Mouse (Mus musculus) hindbrain, embryonic 13.5 days (tissue): ENCODE data around the gene Fpgs. TPM values are rescaled to one million over a fixed set of nuclear protein-coding genes. Genes with fewer than 3 reads are reported as not detected.

Experiments
- ATAC-seq: fragments of 200-750 bp; cut with Nextera tagmentation; 2 replicates; pipeline ENCODE4 v1.8.0; 2017; ENCODE audit warnings: moderate TSS enrichment; ENCODE audit not compliant: low FRiP score
- H3K27ac ChIP-seq: fragments of 300-500 bp; sonication (generic); 2 replicates; pipeline ENCODE4 v1.5.1; 2015; ENCODE audit warnings: inconsistent platforms, mild to moderate bottlenecking, moderate library complexity
- H3K27me3 ChIP-seq: fragments of 300-500 bp; sonication (generic); 2 replicates; pipeline ENCODE4 v1.6.1; 2015; ENCODE audit warnings: mild to moderate bottlenecking, inconsistent platforms
- H3K36me3 ChIP-seq: fragments of 300-500 bp; sonication (generic); 2 replicates; pipeline ENCODE4 v1.6.1; 2015; ENCODE audit warnings: mild to moderate bottlenecking, inconsistent platforms
- H3K4me1 ChIP-seq: fragments of 300-500 bp; sonication (generic); replicated peaks from 2 replicates; pipeline ENCODE4 v1.6.1; 2015; ENCODE audit warnings: inconsistent platforms
- H3K4me2 ChIP-seq: fragments of 300-500 bp; sonication (generic); 2 replicates; pipeline ENCODE4 v1.6.1; 2015; ENCODE audit warnings: inconsistent platforms, mild to moderate bottlenecking, moderate library complexity
- H3K4me3 ChIP-seq: fragments of 300-500 bp; sonication (generic); 2 replicates; pipeline ENCODE4 v1.5.1; 2015; ENCODE audit warnings: mild to moderate bottlenecking, inconsistent platforms
- H3K9ac ChIP-seq: fragments of 300-500 bp; sonication (generic); 2 replicates; pipeline ENCODE4 v1.6.1; 2015; ENCODE audit warnings: mild to moderate bottlenecking, inconsistent platforms
- H3K9me3 ChIP-seq: fragments of 300-500 bp; sonication (generic); 2 replicates; pipeline ENCODE4 v1.6.1; 2016; ENCODE audit warnings: inconsistent platforms
- WGBS: fragments of 180-500 bp; shearing (Covaris S2); methylation state at CpG from one replicate; pipeline ENCODE4 v1.1.7; 2015; 5-methylcytosine and 5-hydroxymethylcytosine counted together
- polyA plus RNA-seq: library from polyadenylated mRNA; unstranded; fragments of >200 nt; fragmentation: Nextera tagmentation; extraction: Ambion mirVana; gene quantifications from 2 replicates; pipeline ENCODE4 v1.2.1, GENCODE M21; 2015

Gene Fpgs
- polyA plus RNA-seq, 1 experiment from 2014 or later = 14.5 TPM

- Histone ChIP-seq H3K36me3 (no peaks in the 10 kb centered on the region), H3K27ac (no peak overlapping the region), H3K4me1 (peaks cover 10% of the 10 kb centered on the region), H3K9ac (no peak overlapping the region), H3K9me3 (peaks cover 3% of the 10 kb centered on the region; the same call in 1 of the 2 replicates), H3K27me3 (no peaks in the 10 kb centered on the region), H3K4me3 (no peak overlapping the region), H3K4me2 (no peak overlapping the region)
- 95% methylated on average over 3 of the region's 3 CpGs for WGBS
- no peak for ATAC-seq
These were observed 27.1 kb downstream of the Fpgs start for GRCm38 (mm10) chr2:32676821-32677220.

DNA sequence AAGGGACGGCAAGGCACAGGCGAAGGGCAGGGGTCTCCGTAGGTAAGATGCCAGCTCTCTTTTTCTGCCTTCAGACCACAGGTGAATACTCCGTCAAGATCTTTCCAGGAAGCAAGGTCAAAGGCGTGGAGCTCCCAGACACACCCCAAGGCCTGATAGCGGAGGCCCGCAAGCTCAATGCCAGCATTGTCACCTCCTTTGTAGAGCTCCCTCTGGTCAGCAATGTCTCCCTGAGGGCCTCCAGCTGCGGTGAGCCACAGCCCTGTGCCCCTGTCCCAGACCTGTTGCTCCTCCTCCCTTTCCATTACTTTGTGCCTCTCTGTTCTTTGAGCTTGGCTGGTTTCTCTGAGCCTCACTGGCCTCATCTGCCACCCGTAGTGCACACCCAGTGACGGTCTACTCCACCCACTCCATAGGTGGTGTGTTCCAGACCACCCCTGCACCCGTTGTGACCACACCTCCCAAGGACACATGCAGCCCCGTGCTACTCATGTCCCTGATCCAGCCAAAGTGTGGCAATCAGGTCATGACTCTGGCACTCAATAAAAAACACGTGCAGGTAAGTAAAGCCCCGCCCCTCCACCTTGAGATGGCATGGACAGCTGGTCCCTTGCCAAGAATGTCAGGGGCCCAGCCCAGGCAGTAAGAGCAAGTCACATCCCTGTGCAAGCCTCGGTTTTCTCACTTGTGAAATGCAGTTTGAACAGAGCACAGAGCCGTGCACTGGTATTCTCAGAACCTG, 30.6 kb downstream of the Fpgs start:
- Histone ChIP-seq H3K27me3 (no peaks in the 10 kb centered on the region), H3K4me3 (no peak overlapping the region), H3K36me3 (no peaks in the 10 kb centered on the region), H3K4me2 (no peak overlapping the region), H3K27ac (no peak overlapping the region), H3K9me3 (peaks cover 3% of the 10 kb centered on the region; the same call in 1 of the 2 replicates), H3K4me1 (no peaks in the 10 kb centered on the region), H3K9ac (no peak overlapping the region)
- ATAC-seq = no peak
- 85% methylated on average over 16 of the region's 16 CpGs for WGBS

DNA sequence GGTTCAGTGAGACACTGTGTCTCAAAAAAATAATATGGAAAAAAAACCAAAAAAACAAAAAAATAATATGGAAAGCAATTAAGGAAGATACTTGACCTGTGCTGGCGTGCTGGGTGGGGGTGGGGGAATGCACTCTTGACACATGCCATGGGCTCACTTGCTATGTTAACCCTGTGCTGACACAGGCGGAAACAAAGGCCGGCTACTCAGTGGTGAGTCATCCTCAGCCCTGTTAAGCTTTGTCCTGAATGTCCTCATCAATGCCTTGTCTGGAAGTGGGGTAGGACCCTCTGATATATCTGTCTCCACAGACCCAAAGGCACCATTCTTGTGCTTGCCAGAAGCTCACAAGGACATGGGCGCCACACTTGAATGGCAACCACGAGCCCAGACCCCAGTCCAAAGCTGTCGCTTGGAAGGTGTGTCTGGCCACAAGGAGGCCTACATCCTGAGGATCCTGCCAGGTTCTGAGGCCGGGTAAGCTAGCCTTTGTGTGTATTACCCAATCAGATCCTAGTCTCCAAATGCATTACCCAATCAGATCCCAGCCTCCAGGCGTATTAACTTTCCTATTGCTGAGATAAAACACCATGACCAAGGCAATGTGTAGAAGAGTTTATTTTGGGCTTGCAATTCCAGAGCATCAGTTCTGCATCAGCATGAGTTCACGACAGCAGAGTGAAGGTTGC, 31.9 kb downstream of the Fpgs start:
- Histone ChIP-seq H3K4me2 (no peak overlapping the region), H3K9me3 (peaks cover 3% of the 10 kb centered on the region; the same call in 1 of the 2 replicates), H3K27me3 (no peaks in the 10 kb centered on the region), H3K27ac (no peak overlapping the region), H3K4me3 (no peak overlapping the region), H3K36me3 (no peaks in the 10 kb centered on the region), H3K9ac (no peak overlapping the region), H3K4me1 (no peaks in the 10 kb centered on the region)
- no peak for ATAC-seq
- 69% methylated on average over 9 of the region's 9 CpGs for WGBS

DNA sequence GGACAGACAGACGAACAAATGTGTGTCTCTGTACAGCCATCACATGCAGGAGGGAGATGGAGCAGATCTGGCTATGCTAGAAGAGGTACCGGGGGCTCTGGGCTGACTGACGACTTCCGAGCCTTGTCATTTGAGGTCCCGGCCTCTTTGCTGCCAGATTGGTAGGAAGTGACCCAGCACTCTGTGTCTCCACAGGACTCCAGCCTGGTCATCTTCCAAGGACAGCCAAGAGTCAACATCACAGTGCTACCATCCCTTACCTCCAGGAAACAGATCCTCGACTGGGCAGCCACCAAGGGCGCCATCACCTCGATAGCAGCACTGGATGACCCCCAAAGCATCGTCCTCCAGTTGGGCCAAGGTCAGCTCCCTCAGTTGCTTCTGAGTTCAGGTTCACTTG, 32.8 kb downstream of the Fpgs start:
- Histone ChIP-seq H3K4me3 (no peak overlapping the region), H3K4me2 (no peak overlapping the region), H3K9me3 (no peaks in the 10 kb centered on the region), H3K27me3 (no peaks in the 10 kb centered on the region), H3K9ac (no peak overlapping the region), H3K4me1 (no peaks in the 10 kb centered on the region), H3K27ac (no peak overlapping the region), H3K36me3 (no peaks in the 10 kb centered on the region)
- ATAC-seq = no peak
- 90% methylated on average over 9 of the region's 9 CpGs for WGBS

DNA sequence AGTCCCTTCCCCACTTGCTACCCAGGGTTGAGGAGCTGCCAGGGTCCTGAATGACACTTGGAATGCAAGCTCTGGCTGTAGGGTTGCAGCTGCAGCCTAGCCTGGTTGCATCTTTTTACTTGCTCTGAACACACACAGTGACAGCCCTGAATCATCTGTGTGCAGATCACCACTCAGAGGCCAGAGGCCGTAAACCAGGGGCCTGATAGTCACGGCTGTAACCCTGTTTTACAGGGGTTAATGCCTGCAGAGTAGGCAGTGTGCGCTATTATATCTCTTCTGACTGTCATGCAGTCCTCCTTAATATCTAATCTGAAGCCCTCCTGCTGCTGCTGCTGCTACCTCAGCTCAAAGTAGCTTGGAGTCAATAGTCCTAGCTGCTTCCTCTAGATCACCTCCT, 34.1 kb downstream of the Fpgs start:
- Histone ChIP-seq H3K36me3 (no peaks in the 10 kb centered on the region), H3K9me3 (no peaks in the 10 kb centered on the region), H3K27me3 (no peaks in the 10 kb centered on the region), H3K4me1 (no peaks in the 10 kb centered on the region), H3K4me2 (no peak overlapping the region), H3K27ac (no peak overlapping the region), H3K4me3 (no peak overlapping the region), H3K9ac (no peak overlapping the region)
- ATAC-seq = no peak
- 78% methylated on average over 3 of the region's 3 CpGs for WGBS

DNA sequence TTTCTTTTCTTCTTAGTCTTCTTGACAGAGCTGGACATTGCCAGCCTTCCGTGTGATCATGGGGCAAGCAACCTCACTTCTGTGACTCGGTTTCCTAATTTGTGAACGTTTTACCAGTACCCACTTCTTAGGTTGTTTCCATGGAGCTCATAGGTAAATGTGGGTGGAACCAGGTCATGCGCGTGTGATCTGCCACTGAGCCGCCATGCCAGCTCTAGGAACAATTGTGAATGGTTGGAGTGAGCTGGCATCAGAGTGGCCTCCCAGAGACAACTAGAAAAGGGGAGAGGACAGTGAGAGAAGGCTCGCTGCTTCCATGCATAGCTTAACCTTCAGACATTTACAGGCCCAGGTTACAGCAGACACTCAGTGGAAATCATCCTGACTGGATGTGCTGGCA, 35.8 kb downstream of the Fpgs start:
- ATAC-seq = no peak
- no peaks in the 10 kb centered on the region for H3K27me3 ChIP-seq
- no peak overlapping the region for H3K9ac ChIP-seq

DNA sequence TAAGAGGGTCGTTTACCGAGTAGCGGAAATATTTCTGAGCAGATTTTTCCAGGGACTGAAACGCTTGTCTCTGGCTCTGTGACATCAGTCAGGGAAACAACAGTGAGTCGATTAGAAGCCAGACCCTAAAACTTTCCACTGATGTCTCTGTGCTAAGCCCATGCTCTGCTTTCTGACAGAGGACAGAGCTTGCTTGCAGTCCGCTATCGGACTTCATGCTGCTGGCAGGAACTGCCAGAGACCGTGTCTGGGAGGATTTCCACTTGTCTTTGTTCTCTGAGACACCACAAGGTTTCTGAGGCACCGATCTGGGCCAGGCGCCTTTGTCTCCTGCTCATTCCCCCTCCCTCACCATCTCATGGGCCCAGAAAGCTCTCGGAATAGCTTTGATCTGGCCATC, 36.2 kb downstream of the Fpgs start:
- Histone ChIP-seq H3K27ac (0 out of 2 replicates have a peak overlapping the region, but pooled peaks have one; percentile 3), H3K9me3 (no peaks in the 10 kb centered on the region), H3K4me2 (no peak overlapping the region), H3K27me3 (no peaks in the 10 kb centered on the region), H3K4me1 (no peaks in the 10 kb centered on the region), H3K4me3 (no peak overlapping the region), H3K36me3 (no peaks in the 10 kb centered on the region), H3K9ac (no peak overlapping the region; the same call in 1 of the 2 replicates)
- WGBS = 31% methylated on average over 11 of the region's 11 CpGs
- ATAC-seq = no peak

More for the DNA sequence above, 35.8 kb downstream of the Fpgs start:
- Histone ChIP-seq H3K4me2 (no peak overlapping the region), H3K36me3 (no peaks in the 10 kb centered on the region), H3K27ac (no peak overlapping the region), H3K4me3 (no peak overlapping the region), H3K4me1 (no peaks in the 10 kb centered on the region), H3K9me3 (no peaks in the 10 kb centered on the region)
- WGBS = 72% methylated on average over 7 of the region's 7 CpGs

DNA sequence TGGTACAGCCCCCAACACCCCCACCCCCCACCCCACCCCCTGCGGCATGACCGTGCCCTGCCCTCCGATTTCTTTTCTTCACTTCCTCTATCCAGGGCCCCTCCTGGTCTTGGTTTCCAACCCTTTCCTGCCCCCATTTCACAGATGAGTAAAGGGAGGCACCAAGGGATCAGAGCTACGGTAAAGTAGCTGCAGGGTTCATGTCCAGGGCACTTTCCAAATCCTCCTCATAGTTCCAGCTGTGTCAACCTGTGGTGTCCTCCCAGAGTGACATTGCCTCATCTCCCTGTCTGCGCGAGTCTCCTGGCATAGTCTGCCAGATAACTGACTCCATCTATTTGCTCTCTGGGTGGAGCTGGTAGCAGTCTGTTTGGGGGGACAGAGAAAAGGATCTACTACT, 38.1 kb downstream of the Fpgs start:
- Histone ChIP-seq H3K4me3 (no peak overlapping the region), H3K9me3 (no peaks in the 10 kb centered on the region), H3K4me2 (no peak overlapping the region), H3K27ac (no peak overlapping the region), H3K9ac (no peak overlapping the region), H3K4me1 (0 out of 2 replicates have a peak, but pooled peaks cover 4% of the 10 kb centered on the region), H3K36me3 (no peaks in the 10 kb centered on the region), H3K27me3 (no peaks in the 10 kb centered on the region)
- WGBS = 84% methylated on average over 6 of the region's 6 CpGs
- ATAC-seq = no peak

DNA sequence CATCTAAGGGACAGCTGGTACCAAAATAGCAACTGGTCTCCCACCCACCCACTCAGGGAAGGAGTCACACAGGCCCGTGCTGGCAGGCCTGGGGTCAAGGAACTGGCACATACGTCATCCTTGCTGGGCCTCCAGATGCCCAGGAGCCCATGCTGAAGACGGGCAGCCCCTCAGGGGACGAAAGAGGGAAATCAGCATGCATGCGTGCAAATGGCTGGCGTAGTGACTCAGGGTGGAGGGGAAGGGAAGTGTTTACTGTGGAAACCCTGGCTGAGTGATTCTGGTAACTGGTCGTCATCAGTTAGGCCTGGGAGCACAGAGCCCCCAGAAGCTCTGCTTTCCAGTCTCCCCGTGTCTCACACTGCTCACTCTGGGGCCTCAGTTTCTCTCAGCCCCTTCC, 38.6 kb downstream of the Fpgs start:
- WGBS = 55% methylated on average over 8 of the region's 8 CpGs
- H3K9ac ChIP-seq = no peak overlapping the region
- no peaks in the 10 kb centered on the region for H3K36me3 ChIP-seq
- no peaks in the 10 kb centered on the region for H3K27me3 ChIP-seq
- H3K9me3 ChIP-seq = no peaks in the 10 kb centered on the region
- no peak overlapping the region for H3K4me3 ChIP-seq
- ATAC-seq = no peak
- H3K4me2 ChIP-seq = no peak overlapping the region
- H3K27ac ChIP-seq = peak overlapping the region; percentile 19; the same call in 1 of the 2 replicates
- 0 out of 2 replicates have a peak, but pooled peaks cover 4% of the 10 kb centered on the region for H3K4me1 ChIP-seq

GRCm38 (mm10) chr2:32662291-32662690, 41.7 kb downstream of the Fpgs start:
- H3K27me3 ChIP-seq = no peaks in the 10 kb centered on the region
- H3K4me2 ChIP-seq = no peak overlapping the region
- ATAC-seq = no peak
- no peak overlapping the region for H3K27ac ChIP-seq
- no peaks in the 10 kb centered on the region for H3K9me3 ChIP-seq
- H3K9ac ChIP-seq = no peak overlapping the region
- H3K36me3 ChIP-seq = no peaks in the 10 kb centered on the region
- no peak overlapping the region for H3K4me3 ChIP-seq
- H3K4me1 ChIP-seq = 0 out of 2 replicates have a peak, but pooled peaks cover 4% of the 10 kb centered on the region
- 61% methylated on average over 5 of the region's 5 CpGs for WGBS

DNA sequence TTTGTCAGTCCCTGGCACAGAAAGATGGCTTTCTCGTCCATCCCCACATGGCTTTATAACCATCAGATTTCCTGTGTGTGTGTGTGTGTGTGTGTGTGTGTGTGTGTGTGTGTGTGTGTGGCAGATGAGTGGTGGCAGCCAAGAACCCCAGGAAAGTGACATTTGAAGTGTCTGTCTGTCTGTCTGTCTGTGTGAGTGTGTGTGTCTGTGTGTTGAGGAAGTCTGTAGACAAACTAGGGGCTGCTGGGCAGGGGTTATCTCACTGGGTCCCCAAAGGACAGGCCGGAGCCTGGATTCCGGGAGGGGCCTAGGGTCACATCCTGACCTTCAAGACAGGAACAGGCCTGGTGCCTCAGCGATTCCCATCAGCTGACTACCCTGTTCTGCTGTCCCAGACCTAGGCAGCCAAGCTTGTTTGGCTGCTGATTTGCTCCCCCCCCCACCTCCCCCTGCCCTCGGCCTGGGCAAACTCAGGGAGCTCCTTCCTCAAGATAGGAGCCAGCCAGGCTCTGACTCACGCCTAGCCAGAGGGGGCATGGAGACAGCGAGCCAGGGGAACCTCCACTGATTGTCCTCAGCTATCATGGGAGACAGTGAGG, 42.3 kb downstream of the Fpgs start:
- 0 out of 2 replicates have a peak, but pooled peaks cover 4% of the 10 kb centered on the region for H3K4me1 ChIP-seq
- H3K27ac ChIP-seq = peak overlapping the region; percentile 8; the same call in 1 of the 2 replicates
- WGBS = 68% methylated on average over 7 of the region's 7 CpGs
- H3K9ac ChIP-seq = no peak overlapping the region
- H3K36me3 ChIP-seq = no peaks in the 10 kb centered on the region
- no peaks in the 10 kb centered on the region for H3K9me3 ChIP-seq
- no peak overlapping the region for H3K4me3 ChIP-seq
- no peaks in the 10 kb centered on the region for H3K27me3 ChIP-seq
- H3K4me2 ChIP-seq = no peak overlapping the region
- ATAC-seq = no peak

DNA sequence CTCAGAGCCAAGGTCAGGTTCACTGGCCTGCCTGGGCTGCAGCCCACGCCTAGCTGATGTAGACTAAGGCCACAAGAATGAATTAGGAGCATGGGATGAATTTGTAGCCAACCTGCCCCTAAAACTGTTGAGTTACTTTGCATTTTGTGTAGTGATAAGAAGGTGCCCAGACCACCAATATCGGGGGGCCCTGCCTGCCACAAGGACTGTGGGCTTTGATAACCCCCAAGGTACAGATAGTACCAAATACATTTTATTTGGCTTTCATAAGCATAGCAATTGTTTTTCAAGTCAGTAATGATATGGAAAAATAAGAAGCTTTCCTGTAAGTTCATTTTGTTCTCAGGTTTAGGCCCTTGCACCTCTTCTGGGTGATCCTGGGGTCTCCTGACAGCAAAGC, 45.1 kb downstream of the Fpgs start:
- no peaks in the 10 kb centered on the region for H3K9me3 ChIP-seq
- H3K4me2 ChIP-seq = no peak overlapping the region
- H3K36me3 ChIP-seq = no peaks in the 10 kb centered on the region
- H3K27me3 ChIP-seq = no peaks in the 10 kb centered on the region
- no peak overlapping the region for H3K9ac ChIP-seq
- ATAC-seq = no peak
- H3K27ac ChIP-seq = no peak overlapping the region
- no peak overlapping the region for H3K4me3 ChIP-seq
- WGBS = 88% methylated on average over 2 of the region's 2 CpGs
- H3K4me1 ChIP-seq = 0 out of 2 replicates have a peak, but pooled peaks cover 13% of the 10 kb centered on the region
